Mouse (Mus musculus) testis, adult 2 months (tissue): ENCODE data around the gene Podnl1. TPM values are rescaled to one million over a fixed set of nuclear protein-coding genes. Genes with fewer than 3 reads are reported as not detected.

Experiments used
- H3K27ac ChIP-seq: fragments of 200-500 bp; 2 replicates; pipeline ENCODE4 v1.5.1; 2012; ENCODE audit warnings: low read depth, low read length; ENCODE audit not compliant: control insufficient read depth, insufficient read depth
- H3K27me3 ChIP-seq: fragments of 200-500 bp; 2 replicates; pipeline ENCODE4 v1.6.1; 2012; ENCODE audit warnings: mild to moderate bottlenecking, low read length, moderate library complexity; ENCODE audit not compliant: control insufficient read depth, insufficient read depth
- H3K36me3 ChIP-seq: fragments of 200-500 bp; 2 replicates; pipeline ENCODE4 v1.6.1; 2012; ENCODE audit warnings: mild to moderate bottlenecking, low read length; ENCODE audit not compliant: control insufficient read depth, insufficient read depth
- H3K4me1 ChIP-seq: fragments of 200-500 bp; 2 replicates; pipeline ENCODE4 v1.6.1; 2012; ENCODE audit warnings: low read length; ENCODE audit not compliant: control insufficient read depth, insufficient read depth
- H3K4me3 ChIP-seq: fragments of 200-500 bp; 2 replicates; pipeline ENCODE4 v1.5.1; 2012; ENCODE audit warnings: low read depth, mild to moderate bottlenecking, low read length, moderate library complexity, mixed read lengths; ENCODE audit not compliant: control insufficient read depth
- CTCF ChIP-seq: fragments of 200-500 bp; IDR thresholded peaks from 2 replicates; pipeline ENCODE4 v1.5.1; 2012; ENCODE audit warnings: low read depth, mild to moderate bottlenecking, inconsistent platforms, low read length, moderate library complexity; ENCODE audit not compliant: control insufficient read depth, insufficient read depth, insufficient replicate concordance
- POLR2A ChIP-seq: fragments of 200-500 bp; IDR thresholded peaks from 2 replicates; pipeline ENCODE4 v1.6.1; 2012; ENCODE audit warnings: low read depth, mild to moderate bottlenecking, inconsistent platforms, low read length, moderate library complexity; ENCODE audit not compliant: control insufficient read depth
- polyA plus RNA-seq: library from polyadenylated mRNA; depleted of rRNA; stranded (reverse); fragments of >200 nt; gene quantifications from 2 replicates; pipeline ENCODE4 v1.2.3, GENCODE M21; 2012

Gene Podnl1
- polyA plus RNA-seq, 1 experiment: 0.07 TPM

GRCm38 (mm10) chr8:84104697-84105609 lies 20.8 kb upstream of the Podnl1 start, which contains the start of gene Dcaf15:
TSS of gene Dcaf15 (minus strand) at chr8:84104768.
- Histone ChIP-seq H3K27ac (peak within 1 kb of the TSS; percentile 93), H3K4me1 (peaks cover 16% of the 10 kb centered on the region), H3K4me3 (peak within 1 kb of the TSS; percentile 98), H3K27me3 (no peaks in the 10 kb centered on the region), H3K36me3 (no peaks in the 10 kb centered on the region)
- TF ChIP-seq CTCF: no peak
- TF ChIP-seq POLR2A: peak; percentile 57

GRCm38 (mm10) chr8:84105676-84106075 lies 20.1 kb upstream of the Podnl1 start:
- Histone ChIP-seq H3K36me3 (no peaks in the 10 kb centered on the region), H3K27ac (peak overlapping the region; percentile 27; the same call in 1 of the 2 replicates), H3K4me1 (peaks cover 16% of the 10 kb centered on the region), H3K27me3 (no peaks in the 10 kb centered on the region), H3K4me3 (peak overlapping the region; percentile 98)
- TF ChIP-seq POLR2A (no peak), CTCF (no peak)

GRCm38 (mm10) chr8:84106216-84107040 lies 19.4 kb upstream of the Podnl1 start:
- TF ChIP-seq POLR2A (no peak), CTCF (no peak)
- H3K4me1 ChIP-seq: peaks cover 16% of the 10 kb centered on the region
- H3K36me3 ChIP-seq: no peaks in the 10 kb centered on the region
- peak overlapping the region; percentile 14; the same call in 1 of the 2 replicates for H3K27ac ChIP-seq
- no peaks in the 10 kb centered on the region for H3K27me3 ChIP-seq
- peak overlapping the region; percentile 98 for H3K4me3 ChIP-seq

GRCm38 (mm10) chr8:84115646-84116045 lies 10.1 kb upstream of the Podnl1 start:
- Histone ChIP-seq H3K4me3 (no peak overlapping the region), H3K4me1 (no peaks in the 10 kb centered on the region), H3K27me3 (no peaks in the 10 kb centered on the region), H3K27ac (no peak overlapping the region), H3K36me3 (no peaks in the 10 kb centered on the region)
- TF ChIP-seq POLR2A (no peak), CTCF (no peak)

GRCm38 (mm10) chr8:84122151-84122550 lies 3.6 kb upstream of the Podnl1 start:
- Histone ChIP-seq H3K4me3 (no peak overlapping the region), H3K27me3 (no peaks in the 10 kb centered on the region), H3K27ac (no peak overlapping the region), H3K4me1 (no peaks in the 10 kb centered on the region), H3K36me3 (no peaks in the 10 kb centered on the region)
- TF ChIP-seq POLR2A: no peak
- TF ChIP-seq CTCF: no peak

- Histone ChIP-seq H3K4me1 (peaks cover 4% of the 10 kb centered on the region), H3K27me3 (no peaks in the 10 kb centered on the region), H3K27ac (no peak overlapping the region), H3K36me3 (no peaks in the 10 kb centered on the region), H3K4me3 (no peak overlapping the region)
- TF ChIP-seq CTCF (no peak), POLR2A (no peak)
Observed at GRCm38 (mm10) chr8:84126742-84127141, 953 bp downstream of the Podnl1 start.

DNA sequence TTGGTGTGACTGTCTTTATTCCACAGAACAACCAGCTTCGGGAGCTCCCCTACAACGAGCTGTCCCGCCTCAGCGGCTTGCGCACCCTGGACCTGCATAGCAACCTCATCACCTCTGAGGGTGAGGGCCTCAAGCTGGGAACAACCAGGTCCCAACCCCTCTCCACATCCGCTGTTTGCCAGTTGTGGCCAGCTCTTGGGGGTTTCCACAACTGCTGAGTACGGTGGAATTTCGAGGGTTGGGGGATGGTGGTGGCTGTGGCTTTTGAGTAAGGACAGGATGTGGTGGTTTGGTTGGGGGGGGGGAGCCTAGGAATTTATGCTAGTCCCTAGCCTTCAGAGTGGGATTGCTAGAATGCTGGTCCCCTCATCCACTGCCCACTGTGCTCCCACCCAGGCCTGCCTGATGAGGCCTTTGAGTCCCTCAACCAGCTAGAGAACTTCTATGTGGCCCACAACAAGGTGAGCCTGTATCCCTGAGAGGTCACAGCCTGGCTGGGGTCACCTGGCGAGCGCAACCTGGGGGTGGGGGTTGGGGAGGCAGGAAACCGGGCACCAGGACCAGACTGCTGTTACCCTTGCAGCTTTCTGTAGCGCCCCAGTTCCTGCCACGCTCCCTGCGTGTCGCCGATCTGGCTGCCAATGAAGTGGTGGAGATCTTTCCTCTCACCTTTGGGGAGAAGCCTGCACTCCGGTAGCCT lies 1.6 kb downstream of the Podnl1 start:
- H3K27ac ChIP-seq: no peak overlapping the region
- peaks cover 4% of the 10 kb centered on the region for H3K4me1 ChIP-seq
- TF ChIP-seq POLR2A (no peak), CTCF (no peak)
- no peak overlapping the region for H3K4me3 ChIP-seq
- no peaks in the 10 kb centered on the region for H3K27me3 ChIP-seq
- H3K36me3 ChIP-seq: no peaks in the 10 kb centered on the region
